Mouse (Mus musculus): Measurements from ENCODE around the gene Gm4187. TPM values are rescaled to one million over a fixed set of nuclear protein-coding genes. Genes with fewer than 3 reads are reported as not detected.

Gene Gm4187
- polyA plus RNA-seq (2017; shearing (Covaris generic)), result not detected

GRCm38 (mm10) chr7:22329617-22330016, at the start of gene Gm4187:
TSS of gene Gm4187 (minus strand) at chr7:22329717.

GRCm38 (mm10) chr7:22370939-22371338, 41.4 kb upstream of the Gm4187 start, which contains the start of gene Gm8660:
TSS of gene Gm8660 (minus strand) at chr7:22371039.

Other genes starting within 250 kb of the Gm4187 start
- gene Gm16451, start 211.5 kb downstream of the Gm4187 start, polyA plus RNA-seq (2017; shearing (Covaris generic)), result not detected
- gene Gm10666, start 195.0 kb downstream of the Gm4187 start, polyA plus RNA-seq (2017; shearing (Covaris generic)), result not detected
- not detected for gene Vmn1r142, start 165.7 kb downstream of the Gm4187 start, polyA plus RNA-seq (2017; shearing (Covaris generic))
- not detected for gene Vmn1r143, start 140.3 kb downstream of the Gm4187 start, polyA plus RNA-seq (2017; shearing (Covaris generic))
- not detected for gene Gm8653, start 128.5 kb downstream of the Gm4187 start, polyA plus RNA-seq (2017; shearing (Covaris generic))
- gene Gm8453, start 100.2 kb downstream of the Gm4187 start, polyA plus RNA-seq (2017; shearing (Covaris generic)), result not detected
- not detected for gene Gm8660, start 41.3 kb upstream of the Gm4187 start, polyA plus RNA-seq (2017; shearing (Covaris generic))
- gene Vmn1r148, start 83.9 kb upstream of the Gm4187 start, polyA plus RNA-seq (2017; shearing (Covaris generic)), result not detected
- not detected for gene Vmn1r149, start 108.5 kb upstream of the Gm4187 start, polyA plus RNA-seq (2017; shearing (Covaris generic))
- gene Gm10665, start 134.4 kb upstream of the Gm4187 start, polyA plus RNA-seq (2017; shearing (Covaris generic)), result not detected
- not detected for gene Vmn1r151, start 170.0 kb upstream of the Gm4187 start, polyA plus RNA-seq (2017; shearing (Covaris generic))
- not detected for gene Vmn1r152, start 193.2 kb upstream of the Gm4187 start, polyA plus RNA-seq (2017; shearing (Covaris generic))
- not detected for gene Gm8677, start 205.2 kb upstream of the Gm4187 start, polyA plus RNA-seq (2017; shearing (Covaris generic))
- not detected for gene Gm4201, start 235.6 kb upstream of the Gm4187 start, polyA plus RNA-seq (2017; shearing (Covaris generic))